Mouse (Mus musculus): ENCODE data around the gene Ybey. TPM values are rescaled to one million over a fixed set of nuclear protein-coding genes. Genes with fewer than 3 reads are reported as not detected.

Ybey gene
- polyA plus RNA-seq, 1 experiment from 2014 or later = 4.7 TPM

DNA sequence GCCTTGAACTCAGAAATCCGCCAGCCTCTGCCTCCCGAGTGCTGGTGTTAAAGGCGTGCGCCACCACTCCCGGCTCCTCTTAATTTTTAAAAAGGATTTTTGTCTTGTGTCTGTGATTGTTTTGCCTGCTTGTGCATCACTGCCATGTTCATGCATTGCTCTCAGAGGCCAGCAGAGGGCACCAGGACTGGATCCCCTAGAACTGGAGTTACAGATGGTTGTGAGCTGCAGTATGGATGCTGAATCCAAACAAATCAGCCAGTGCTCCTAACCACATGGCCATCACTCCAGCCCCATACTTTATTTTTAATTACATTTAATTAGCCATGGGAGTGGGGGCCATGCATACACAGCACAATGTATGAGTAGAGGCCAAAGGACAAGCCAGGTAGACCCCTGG is 13.6 kb downstream of the Ybey start:
- ATAC-seq (replicated peaks; ENCODE audit: low FRiP score, low TSS enrichment, low read depth) = no peak
- peak; percentile 72 for DNase-seq (ENCODE audit: low spot score)
- no peak overlapping the region for H3K4me3 ChIP-seq (ENCODE audit: low read depth, low read length)

GRCm38 (mm10) chr10:76448851-76449250 is 20.1 kb downstream of the Ybey start, which contains the start of gene 2610028H24Rik:
Gene 2610028H24Rik, plus strand, starts transcription at chr10:76449081.
- Histone ChIP-seq H3K27ac (ENCODE audit: low read depth) (no peak within 1 kb of the TSS), H3K27me3 (replicated peaks; ENCODE audit: control insufficient read depth, insufficient read depth, low read length) (no peaks in the 10 kb centered on the region), H3K4me3 (ENCODE audit: low read depth, low read length) (no peak within 1 kb of the TSS), H3K36me3 (ENCODE audit: control insufficient read depth, insufficient read depth, low read length) (no peaks in the 10 kb centered on the region), H3K4me1 (replicated peaks; ENCODE audit: control insufficient read depth, insufficient read depth, low read length) (peaks cover 5% of the 10 kb centered on the region; the same call in 1 of the 2 replicates), H3K4me2 (ENCODE audit: low read length) (no peak within 1 kb of the TSS), H3K9ac (ENCODE audit: low read length) (no peak within 1 kb of the TSS), H3K9me3 (ENCODE audit: control insufficient read depth, low read length) (no peaks in the 10 kb centered on the region)
- no peak for ATAC-seq (replicated peaks; ENCODE audit: low FRiP score, low TSS enrichment, low read depth)
- DNase-seq (ENCODE audit: low spot score) = no peak
- 59% methylated on average over 5 of the region's 5 CpGs for WGBS

More for the DNA sequence above, 13.6 kb downstream of the Ybey start:
- Histone ChIP-seq H3K4me1 (replicated peaks; ENCODE audit: control insufficient read depth, insufficient read depth, low read length) (no peaks in the 10 kb centered on the region), H3K9me3 (ENCODE audit: control insufficient read depth, low read length) (no peaks in the 10 kb centered on the region), H3K27me3 (replicated peaks; ENCODE audit: control insufficient read depth, insufficient read depth, low read length) (no peaks in the 10 kb centered on the region), H3K36me3 (ENCODE audit: control insufficient read depth, insufficient read depth, low read length) (no peaks in the 10 kb centered on the region), H3K27ac (ENCODE audit: low read depth) (no peak overlapping the region), H3K4me2 (ENCODE audit: low read length) (no peak overlapping the region), H3K9ac (ENCODE audit: low read length) (no peak overlapping the region)
- WGBS = 62% methylated on average over 5 of the region's 5 CpGs

GRCm38 (mm10) chr10:76447406-76448229 is 21.3 kb downstream of the Ybey start:
- Histone ChIP-seq H3K27me3 (replicated peaks; ENCODE audit: control insufficient read depth, insufficient read depth, low read length) (no peaks in the 10 kb centered on the region), H3K4me1 (replicated peaks; ENCODE audit: control insufficient read depth, insufficient read depth, low read length) (peaks cover 14% of the 10 kb centered on the region), H3K36me3 (ENCODE audit: control insufficient read depth, insufficient read depth, low read length) (no peaks in the 10 kb centered on the region), H3K4me2 (ENCODE audit: low read length) (no peak overlapping the region), H3K9ac (ENCODE audit: low read length) (no peak overlapping the region), H3K4me3 (ENCODE audit: low read depth, low read length) (no peak overlapping the region), H3K27ac (ENCODE audit: low read depth) (no peak overlapping the region), H3K9me3 (ENCODE audit: control insufficient read depth, low read length) (no peaks in the 10 kb centered on the region)
- ATAC-seq (replicated peaks; ENCODE audit: low FRiP score, low TSS enrichment, low read depth) = no peak
- no peak for DNase-seq (ENCODE audit: low spot score)
- WGBS = 74% methylated on average over 15 of the region's 15 CpGs

- Histone ChIP-seq H3K4me2 (ENCODE audit: low read length) (no peak overlapping the region), H3K27me3 (replicated peaks; ENCODE audit: control insufficient read depth, insufficient read depth, low read length) (no peaks in the 10 kb centered on the region), H3K36me3 (ENCODE audit: control insufficient read depth, insufficient read depth, low read length) (no peaks in the 10 kb centered on the region), H3K4me1 (replicated peaks; ENCODE audit: control insufficient read depth, insufficient read depth, low read length) (peaks cover 20% of the 10 kb centered on the region), H3K9me3 (ENCODE audit: control insufficient read depth, low read length) (no peaks in the 10 kb centered on the region), H3K27ac (ENCODE audit: low read depth) (no peak overlapping the region), H3K9ac (ENCODE audit: low read length) (no peak overlapping the region), H3K4me3 (ENCODE audit: low read depth, low read length) (no peak overlapping the region)
- no peak for ATAC-seq (replicated peaks; ENCODE audit: low FRiP score, low TSS enrichment, low read depth)
- 64% methylated on average over 4 of the region's 4 CpGs for WGBS
- DNase-seq (ENCODE audit: low spot score) = no peak
Measured at GRCm38 (mm10) chr10:76445996-76446681, 22.8 kb downstream of the Ybey start.

DNA sequence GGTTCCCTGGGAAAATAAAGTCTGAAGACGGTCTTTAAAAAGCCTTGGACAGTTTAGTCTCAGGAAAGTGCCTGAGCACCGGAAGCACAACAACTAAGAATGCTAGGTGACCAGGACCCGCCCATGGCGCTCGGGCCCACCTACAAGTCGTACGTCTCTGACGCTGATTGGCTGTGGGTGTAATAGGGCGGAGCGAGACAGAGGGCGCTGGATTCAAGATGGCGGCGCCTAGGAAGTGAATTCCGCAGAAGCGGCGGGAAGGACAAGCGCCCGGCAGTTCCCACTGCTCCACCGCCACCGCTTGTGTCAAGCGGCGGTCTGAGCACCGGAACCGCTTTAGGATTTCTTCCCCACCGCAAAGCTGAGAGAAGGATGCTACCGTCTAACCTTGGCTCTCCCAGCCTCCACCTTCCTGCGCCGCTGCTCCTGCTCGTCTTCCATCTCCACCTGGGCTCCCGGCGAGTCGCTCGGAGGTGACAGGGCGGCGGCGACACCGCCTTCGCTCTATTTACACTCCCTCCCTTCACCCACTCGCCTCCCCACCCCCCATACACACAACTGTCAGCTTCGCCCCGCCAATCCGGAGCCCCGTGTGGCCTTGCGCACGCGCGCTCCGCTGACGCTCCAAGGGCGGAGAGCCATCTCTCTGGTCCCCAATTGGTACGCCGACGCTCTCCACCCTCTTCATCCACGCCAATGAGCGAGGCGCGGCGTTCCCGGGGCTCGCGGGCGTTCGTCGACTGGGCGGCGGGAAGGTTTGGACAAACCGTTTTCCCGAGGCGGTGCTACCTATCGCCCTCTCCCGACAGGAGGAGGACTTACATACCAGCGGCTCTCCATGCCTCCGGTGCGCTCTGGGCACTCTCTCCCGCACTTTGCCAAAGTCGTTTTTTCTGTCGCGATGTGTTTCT is 26.5 kb downstream of the Ybey start, which contains the start of gene Pcnt:
Pcnt (minus strand) TSS at position 609 of the 911 bp plus-strand sequence.
- Histone ChIP-seq H3K27ac (ENCODE audit: low read depth) (peak within 1 kb of the TSS; percentile 90), H3K4me2 (ENCODE audit: low read length) (peak within 1 kb of the TSS; percentile 87), H3K9ac (ENCODE audit: low read length) (peak within 1 kb of the TSS; percentile 74), H3K27me3 (replicated peaks; ENCODE audit: control insufficient read depth, insufficient read depth, low read length) (no peaks in the 10 kb centered on the region), H3K9me3 (ENCODE audit: control insufficient read depth, low read length) (no peaks in the 10 kb centered on the region), H3K4me1 (replicated peaks; ENCODE audit: control insufficient read depth, insufficient read depth, low read length) (peaks cover 21% of the 10 kb centered on the region), H3K4me3 (ENCODE audit: low read depth, low read length) (peak within 1 kb of the TSS; percentile 77), H3K36me3 (ENCODE audit: control insufficient read depth, insufficient read depth, low read length) (peaks cover 28% of the 10 kb centered on the region)
- DNase-seq (ENCODE audit: low spot score) (peak; percentile 96), ATAC-seq (replicated peaks; ENCODE audit: low FRiP score, low TSS enrichment, low read depth) (peak; percentile 99)
- WGBS = under 1% methylated on average over 78 of the region's 78 CpGs

DNA sequence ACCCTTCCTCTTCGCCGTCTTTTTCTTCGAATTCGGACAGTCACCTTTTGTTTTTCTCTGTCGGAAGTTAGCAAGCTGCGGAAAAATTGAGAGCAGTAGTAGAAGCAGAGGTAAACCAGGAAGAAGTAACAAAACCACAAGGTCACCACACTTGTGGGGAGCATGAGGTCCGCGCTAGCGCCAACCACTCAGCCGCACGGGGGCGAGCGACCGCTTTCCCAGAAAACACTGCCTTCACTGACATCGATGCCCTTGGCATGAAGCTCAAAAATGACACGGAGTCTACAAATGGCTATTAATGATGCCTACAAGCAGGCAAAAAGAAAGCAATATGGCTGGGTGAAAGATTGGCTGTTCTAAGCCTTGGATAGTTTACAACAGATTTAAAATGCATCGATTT is 28.6 kb downstream of the Ybey start, which contains the start of gene AC141477.1:
AC141477.1 (minus strand) TSS at position 164 of the 400 bp plus-strand sequence.
- Histone ChIP-seq H3K9ac (ENCODE audit: low read length) (no peak within 1 kb of the TSS), H3K27me3 (replicated peaks; ENCODE audit: control insufficient read depth, insufficient read depth, low read length) (no peaks in the 10 kb centered on the region), H3K27ac (ENCODE audit: low read depth) (no peak within 1 kb of the TSS), H3K4me3 (ENCODE audit: low read depth, low read length) (no peak within 1 kb of the TSS), H3K9me3 (ENCODE audit: control insufficient read depth, low read length) (no peaks in the 10 kb centered on the region), H3K36me3 (ENCODE audit: control insufficient read depth, insufficient read depth, low read length) (peaks cover 50% of the 10 kb centered on the region), H3K4me2 (ENCODE audit: low read length) (no peak within 1 kb of the TSS), H3K4me1 (replicated peaks; ENCODE audit: control insufficient read depth, insufficient read depth, low read length) (peaks cover 17% of the 10 kb centered on the region)
- DNase-seq (ENCODE audit: low spot score) = no peak
- no peak for ATAC-seq (replicated peaks; ENCODE audit: low FRiP score, low TSS enrichment, low read depth)
- WGBS = 92% methylated on average over 17 of the region's 17 CpGs

DNA sequence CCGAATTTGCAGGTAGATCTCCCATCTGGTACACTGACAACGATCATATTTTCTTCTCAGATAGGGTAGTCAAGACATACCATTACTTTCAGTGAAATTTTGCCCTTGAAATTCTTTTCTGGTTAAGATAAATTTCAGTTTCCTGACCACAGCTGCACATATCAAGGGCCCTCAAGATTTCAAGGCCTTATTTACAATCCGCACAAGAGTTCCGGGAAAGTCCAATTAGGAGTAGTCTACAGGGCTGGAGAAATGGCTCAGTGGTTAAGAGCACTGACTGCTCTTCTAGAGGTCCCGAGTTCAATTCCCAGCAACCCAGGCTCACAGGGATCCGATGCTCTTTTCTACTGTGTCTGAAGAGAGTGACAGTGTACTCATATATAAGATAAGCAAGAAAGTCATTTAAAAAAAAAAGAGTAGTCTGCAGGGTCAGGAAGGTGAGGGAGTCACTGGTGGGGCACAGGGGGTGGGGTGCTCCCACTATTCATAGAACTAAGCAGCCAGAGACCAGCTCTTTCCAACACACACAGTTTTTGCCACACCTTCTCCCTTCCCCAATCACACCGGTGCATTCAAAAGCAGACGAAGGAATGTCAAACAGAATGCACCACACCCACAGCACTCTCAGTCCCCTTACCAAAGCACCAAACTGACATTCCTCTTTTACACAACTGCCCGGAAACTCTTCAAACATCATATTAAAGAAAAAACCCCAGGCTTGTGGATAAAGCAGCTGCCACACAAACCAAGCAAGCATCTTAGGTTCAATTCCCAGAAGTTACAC is 29.6 kb downstream of the Ybey start:
- Histone ChIP-seq H3K27me3 (replicated peaks; ENCODE audit: control insufficient read depth, insufficient read depth, low read length) (no peaks in the 10 kb centered on the region), H3K9me3 (ENCODE audit: control insufficient read depth, low read length) (no peaks in the 10 kb centered on the region), H3K27ac (ENCODE audit: low read depth) (no peak overlapping the region), H3K4me1 (replicated peaks; ENCODE audit: control insufficient read depth, insufficient read depth, low read length) (peaks cover 17% of the 10 kb centered on the region), H3K36me3 (ENCODE audit: control insufficient read depth, insufficient read depth, low read length) (peaks cover 60% of the 10 kb centered on the region), H3K4me3 (ENCODE audit: low read depth, low read length) (no peak overlapping the region), H3K4me2 (ENCODE audit: low read length) (no peak overlapping the region), H3K9ac (ENCODE audit: low read length) (no peak overlapping the region)
- no peak for ATAC-seq (replicated peaks; ENCODE audit: low FRiP score, low TSS enrichment, low read depth)
- DNase-seq (ENCODE audit: low spot score) = no peak
- WGBS = 88% methylated on average over 9 of the region's 9 CpGs

Data from intestine, embryonic 14.5 days (tissue).